Mouse (Mus musculus): Measurements from ENCODE around the gene Grin3a. TPM values are rescaled to one million over a fixed set of nuclear protein-coding genes. Genes with fewer than 3 reads are reported as not detected.
A peak's percentile ranks its signal among the peaks of the same experiment; 100 is the strongest.

Grin3a gene
- 0.21 and 0.60 TPM in 2 replicates for polyA plus RNA-seq (2016; fragmentation: Nextera tagmentation; extraction: Ambion mirVana)

DNA sequence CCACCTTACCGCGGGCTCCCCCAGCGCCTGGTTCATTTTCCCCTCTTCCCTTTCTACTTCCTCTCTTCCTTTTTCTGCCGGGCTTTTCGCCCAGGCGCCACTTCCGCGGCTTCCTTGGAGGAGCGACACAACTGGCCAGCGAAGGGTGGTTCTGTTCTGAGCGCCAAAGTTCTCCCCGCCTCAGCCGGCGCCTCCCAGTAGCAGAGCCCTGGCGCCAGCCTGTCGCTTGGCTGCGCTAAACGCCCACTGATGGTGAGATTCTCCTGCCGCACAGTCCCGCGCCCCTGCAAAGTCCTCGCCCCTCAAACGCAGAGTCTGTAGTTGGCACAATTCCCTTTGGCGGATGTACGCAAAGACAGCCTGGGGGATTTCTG is at the start of gene Grin3a:
TSS of gene Grin3a (minus strand) at position 133 of the 374 bp plus-strand sequence.
- no peaks in the 10 kb centered on the region for H3K9me3 ChIP-seq (replicated peaks)
- peak within 1 kb of the TSS; percentile 61 for H3K4me3 ChIP-seq
- DNase-seq (ENCODE audit: low spot score): peak; percentile 74
- no peak within 1 kb of the TSS for H3K27ac ChIP-seq
- peaks cover 19% of the 10 kb centered on the region for H3K4me1 ChIP-seq
- no peaks in the 10 kb centered on the region for H3K36me3 ChIP-seq
- peaks cover 59% of the 10 kb centered on the region for H3K27me3 ChIP-seq (ENCODE audit: low read depth, poor library complexity, severe bottlenecking)
- under 1% methylated on average over 25 of the region's 25 CpGs for WGBS

DNA sequence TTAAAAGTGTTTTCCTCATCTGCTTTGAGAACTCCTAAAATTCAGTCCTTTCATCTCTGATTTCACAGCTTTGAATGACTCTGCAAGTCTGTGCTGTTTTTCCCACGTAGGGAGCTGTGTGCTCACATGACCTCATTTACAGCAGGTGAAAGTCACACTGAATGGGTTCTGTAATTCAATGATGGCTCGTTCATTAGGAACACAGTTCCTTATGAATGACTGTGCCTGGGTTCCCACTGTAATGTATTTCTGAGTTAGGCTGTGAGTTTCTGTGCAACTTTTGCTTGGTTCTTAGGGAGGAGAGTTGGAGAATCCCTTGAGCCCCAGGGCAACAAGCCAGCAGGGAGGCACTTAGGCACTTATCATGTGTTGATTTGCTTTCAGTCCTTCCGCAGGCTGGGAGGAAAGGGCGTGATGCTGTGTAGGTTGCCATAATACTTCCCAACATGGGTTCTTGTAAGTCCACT is 46.3 kb upstream of the Grin3a start:
- no peaks in the 10 kb centered on the region for H3K4me1 ChIP-seq
- H3K36me3 ChIP-seq: no peaks in the 10 kb centered on the region
- H3K27ac ChIP-seq: no peak overlapping the region
- no peak overlapping the region for H3K4me3 ChIP-seq
- no peak for DNase-seq (ENCODE audit: low spot score)
- WGBS: 41% methylated on average over 4 of the region's 4 CpGs
- H3K27me3 ChIP-seq (ENCODE audit: low read depth, poor library complexity, severe bottlenecking): no peaks in the 10 kb centered on the region
- no peaks in the 10 kb centered on the region for H3K9me3 ChIP-seq (replicated peaks)

DNA sequence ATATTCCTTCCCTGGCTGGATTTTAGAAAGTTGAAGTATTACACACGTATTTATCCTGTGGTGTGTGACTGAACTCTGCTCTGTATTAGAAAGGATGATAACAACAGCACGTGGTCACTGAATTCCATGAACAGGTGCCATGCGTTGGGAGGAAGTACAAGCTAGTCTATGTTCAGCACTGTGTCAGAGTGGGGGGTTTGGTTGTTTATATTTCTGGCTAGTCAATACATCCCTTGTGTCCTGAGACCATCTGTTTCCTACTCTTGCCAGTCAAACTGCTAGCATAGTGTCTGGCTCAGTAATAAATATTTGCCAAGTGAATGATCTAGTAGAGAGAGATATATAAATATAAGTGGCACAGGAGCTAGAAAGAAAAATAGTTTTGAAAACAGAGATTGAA is 31.5 kb upstream of the Grin3a start:
- DNase-seq (ENCODE audit: low spot score): no peak
- Histone ChIP-seq H3K27me3 (ENCODE audit: low read depth, poor library complexity, severe bottlenecking) (no peaks in the 10 kb centered on the region), H3K36me3 (no peaks in the 10 kb centered on the region), H3K9me3 (replicated peaks) (no peaks in the 10 kb centered on the region), H3K4me1 (no peaks in the 10 kb centered on the region), H3K4me3 (no peak overlapping the region), H3K27ac (no peak overlapping the region)
- 86% methylated on average over 3 of the region's 3 CpGs for WGBS

DNA sequence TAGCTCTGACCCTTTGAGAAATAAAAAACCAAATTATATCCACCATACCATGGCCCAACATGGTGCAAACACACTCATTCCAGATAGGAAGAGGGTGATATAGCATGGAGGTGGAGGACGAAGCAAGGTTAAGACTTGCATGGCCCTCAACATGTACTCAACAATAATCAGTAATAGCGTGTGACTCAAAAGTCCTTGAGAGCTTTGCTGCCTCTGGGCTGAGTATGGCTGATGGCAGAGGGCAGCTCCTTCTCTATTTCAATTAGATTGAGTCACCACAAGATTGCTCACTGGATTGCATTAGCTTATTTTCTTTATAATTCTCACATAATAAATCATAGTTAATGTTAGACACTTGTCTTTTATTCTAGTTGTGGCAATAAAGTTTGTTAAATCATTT is 15.1 kb upstream of the Grin3a start:
- H3K36me3 ChIP-seq: no peaks in the 10 kb centered on the region
- H3K4me1 ChIP-seq: no peaks in the 10 kb centered on the region
- H3K27ac ChIP-seq: no peak overlapping the region
- no peak for DNase-seq (ENCODE audit: low spot score)
- 92% methylated on average over 2 of the region's 2 CpGs for WGBS
- no peak overlapping the region for H3K4me3 ChIP-seq
- H3K9me3 ChIP-seq (replicated peaks): no peaks in the 10 kb centered on the region
- H3K27me3 ChIP-seq (ENCODE audit: low read depth, poor library complexity, severe bottlenecking): no peaks in the 10 kb centered on the region

DNA sequence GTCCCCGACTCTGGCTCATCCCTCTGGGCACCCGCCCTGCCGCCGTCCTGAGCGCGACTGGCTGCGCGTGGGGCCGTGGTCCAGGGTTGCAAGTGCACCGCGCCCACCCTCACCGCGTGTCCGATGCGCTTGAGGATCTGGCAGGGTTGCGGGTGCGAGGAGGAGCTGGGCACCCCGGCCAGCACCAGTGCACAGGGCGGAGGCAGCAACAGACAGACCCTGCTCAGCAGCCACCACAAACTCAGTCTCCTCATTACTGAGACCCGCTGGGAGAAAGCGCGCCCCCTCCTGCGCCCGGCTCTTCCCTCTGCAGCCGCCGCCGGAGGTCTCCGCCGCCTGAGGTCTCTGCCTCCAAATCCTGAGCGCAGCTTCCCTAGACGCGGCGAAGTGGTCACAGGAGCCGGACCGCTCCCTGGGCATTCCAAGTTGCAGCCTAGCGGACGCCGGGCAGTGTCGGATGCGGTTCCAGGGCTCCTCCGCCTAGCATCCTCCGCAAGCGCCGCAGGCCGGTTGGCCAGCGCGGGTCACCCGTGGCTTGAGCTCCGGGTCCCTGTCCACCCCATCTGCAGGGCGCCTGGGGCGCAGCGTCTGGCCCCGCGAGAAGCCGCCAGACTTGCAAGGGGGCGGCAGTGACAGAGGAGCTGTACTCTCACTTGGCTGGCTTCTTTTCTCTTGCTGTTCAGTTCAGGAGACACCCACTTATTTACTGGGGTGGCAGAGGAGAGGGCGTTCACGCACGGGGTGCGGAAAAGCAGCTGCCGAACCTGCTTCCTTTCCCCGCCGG is 524 bp downstream of the Grin3a start:
- DNase-seq (ENCODE audit: low spot score): peak; percentile 61
- Histone ChIP-seq H3K9me3 (replicated peaks) (no peaks in the 10 kb centered on the region), H3K27ac (no peak overlapping the region), H3K27me3 (ENCODE audit: low read depth, poor library complexity, severe bottlenecking) (peaks cover 59% of the 10 kb centered on the region), H3K4me3 (peak overlapping the region; percentile 61), H3K36me3 (no peaks in the 10 kb centered on the region), H3K4me1 (peaks cover 19% of the 10 kb centered on the region)
- WGBS: 1% methylated on average over 63 of the region's 63 CpGs

DNA sequence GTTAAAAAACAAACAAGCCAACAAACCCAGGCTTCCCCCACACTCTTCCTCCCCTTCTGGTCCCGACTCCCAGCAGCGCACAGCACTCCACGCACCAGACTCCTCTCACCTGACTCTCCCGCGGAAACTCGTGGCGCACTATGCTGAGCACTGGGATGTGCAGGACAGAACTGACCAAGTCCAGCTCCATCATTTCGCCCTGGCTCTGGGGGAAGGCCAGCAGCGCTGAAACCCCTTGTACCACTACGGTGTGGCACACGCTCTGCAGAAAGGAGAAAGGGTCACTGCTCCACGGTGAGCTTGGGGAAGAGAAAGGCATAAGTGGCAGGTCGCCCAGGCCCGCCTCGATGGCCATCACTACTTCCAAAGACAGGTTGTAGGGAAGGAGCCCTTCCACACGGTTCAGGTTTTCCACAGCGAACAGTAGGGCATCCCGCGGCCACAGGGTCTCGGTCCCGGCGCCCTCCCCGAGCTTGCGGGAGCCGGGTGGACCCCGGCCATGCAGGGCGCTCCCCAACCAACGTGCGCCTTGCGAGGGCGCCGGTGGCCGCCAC is 1.2 kb downstream of the Grin3a start:
- Histone ChIP-seq H3K9me3 (replicated peaks) (no peaks in the 10 kb centered on the region), H3K4me1 (peaks cover 19% of the 10 kb centered on the region), H3K4me3 (peak overlapping the region; percentile 61), H3K27me3 (ENCODE audit: low read depth, poor library complexity, severe bottlenecking) (peaks cover 59% of the 10 kb centered on the region), H3K27ac (no peak overlapping the region), H3K36me3 (no peaks in the 10 kb centered on the region)
- 4% methylated on average over 33 of the region's 33 CpGs for WGBS
- peak; percentile 35 for DNase-seq (ENCODE audit: low spot score)

DNA sequence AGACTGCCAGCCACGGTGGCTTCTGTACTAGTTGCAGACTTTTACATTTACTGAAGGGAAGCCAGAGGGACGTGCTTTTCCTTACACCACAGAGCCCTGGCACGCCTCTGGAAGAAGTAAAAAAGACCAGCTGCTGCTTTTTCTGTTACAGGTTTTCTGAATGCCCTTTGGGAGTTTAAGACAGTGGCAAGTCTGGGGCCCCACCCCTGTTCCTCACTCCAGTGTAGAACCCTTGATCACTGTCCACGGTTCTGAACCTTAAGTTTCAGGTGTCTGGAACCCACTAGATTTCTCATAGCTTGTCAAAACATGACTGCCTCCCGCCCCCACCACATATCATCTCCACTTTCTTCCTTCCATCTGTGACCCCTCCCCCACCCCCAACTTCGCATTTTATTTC is 1.8 kb downstream of the Grin3a start:
- peaks cover 19% of the 10 kb centered on the region for H3K4me1 ChIP-seq
- no peak overlapping the region for H3K4me3 ChIP-seq
- no peak overlapping the region for H3K27ac ChIP-seq
- WGBS: 23% methylated on average over 6 of the region's 6 CpGs
- DNase-seq (ENCODE audit: low spot score): no peak
- H3K9me3 ChIP-seq (replicated peaks): no peaks in the 10 kb centered on the region
- peaks cover 59% of the 10 kb centered on the region for H3K27me3 ChIP-seq (ENCODE audit: low read depth, poor library complexity, severe bottlenecking)
- no peaks in the 10 kb centered on the region for H3K36me3 ChIP-seq

DNA sequence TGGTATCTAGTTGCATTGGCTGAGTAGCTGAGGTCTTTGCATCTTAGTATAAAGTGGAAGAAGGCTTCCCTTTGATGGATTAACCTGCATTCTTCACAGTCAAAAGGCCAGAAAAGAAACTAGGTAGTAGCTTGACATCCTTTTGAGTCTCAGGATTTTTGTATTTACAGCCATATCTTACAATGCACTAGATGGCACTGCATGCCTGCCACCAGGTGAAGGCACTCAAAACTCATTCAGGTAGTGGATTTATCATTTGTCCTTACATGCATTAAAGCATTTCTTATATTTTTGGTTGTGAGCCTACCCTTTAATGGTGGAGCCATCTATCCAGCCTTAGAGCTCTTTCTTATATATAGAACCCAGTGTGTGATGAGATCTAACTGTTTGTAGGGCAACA is 13.5 kb downstream of the Grin3a start:
- Histone ChIP-seq H3K4me1 (no peaks in the 10 kb centered on the region), H3K36me3 (no peaks in the 10 kb centered on the region), H3K4me3 (no peak overlapping the region), H3K27ac (no peak overlapping the region), H3K27me3 (ENCODE audit: low read depth, poor library complexity, severe bottlenecking) (no peaks in the 10 kb centered on the region), H3K9me3 (replicated peaks) (no peaks in the 10 kb centered on the region)
- DNase-seq (ENCODE audit: low spot score): no peak

DNA sequence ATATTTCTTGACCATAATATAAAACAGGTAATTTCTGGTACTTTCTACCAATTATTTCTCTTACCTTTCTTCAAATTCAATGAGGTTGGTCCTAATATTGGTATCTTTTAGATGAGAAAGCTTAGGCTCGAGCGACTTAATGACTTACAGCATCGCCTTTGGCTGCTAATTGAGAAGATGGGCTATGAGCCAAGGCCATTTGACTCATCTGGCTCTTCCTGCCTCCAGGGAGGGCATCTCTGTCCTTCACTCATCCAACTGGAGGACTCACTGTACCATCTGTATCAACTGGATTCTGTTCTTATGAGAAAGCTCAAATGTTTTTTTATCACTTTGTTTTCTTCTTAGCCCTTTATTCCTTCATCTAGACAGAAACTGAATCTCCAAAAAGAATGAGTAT is 31.7 kb downstream of the Grin3a start:
- H3K27ac ChIP-seq: no peak overlapping the region
- no peak for DNase-seq (ENCODE audit: low spot score)
- WGBS: 91% methylated on average over 3 of the region's 3 CpGs
- no peaks in the 10 kb centered on the region for H3K27me3 ChIP-seq (ENCODE audit: low read depth, poor library complexity, severe bottlenecking)
- H3K36me3 ChIP-seq: no peaks in the 10 kb centered on the region
- H3K9me3 ChIP-seq (replicated peaks): no peaks in the 10 kb centered on the region
- H3K4me3 ChIP-seq: no peak overlapping the region
- H3K4me1 ChIP-seq: no peaks in the 10 kb centered on the region

DNA sequence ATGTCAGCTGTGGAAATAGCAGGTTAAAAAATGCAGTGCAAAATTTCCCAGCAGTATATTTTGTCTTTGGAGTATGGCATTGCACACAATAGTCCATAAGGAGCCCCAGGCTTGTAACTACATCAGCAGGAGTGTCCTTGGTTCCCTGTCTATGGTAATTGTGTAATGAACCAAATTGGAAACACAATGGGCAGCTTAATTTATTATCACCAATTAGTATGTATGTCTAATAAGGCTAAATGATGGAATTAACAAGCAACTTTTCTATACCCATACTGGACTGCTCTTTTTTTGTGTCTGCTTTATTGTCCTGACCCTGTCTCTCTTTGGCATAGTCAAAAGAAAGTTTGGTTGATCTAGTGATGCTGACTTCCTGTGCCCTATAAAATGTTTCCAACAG is 38.8 kb downstream of the Grin3a start:
- Histone ChIP-seq H3K36me3 (no peaks in the 10 kb centered on the region), H3K27me3 (ENCODE audit: low read depth, poor library complexity, severe bottlenecking) (no peaks in the 10 kb centered on the region), H3K27ac (no peak overlapping the region), H3K4me3 (no peak overlapping the region), H3K4me1 (no peaks in the 10 kb centered on the region), H3K9me3 (replicated peaks) (no peaks in the 10 kb centered on the region)
- DNase-seq (ENCODE audit: low spot score): no peak

DNA sequence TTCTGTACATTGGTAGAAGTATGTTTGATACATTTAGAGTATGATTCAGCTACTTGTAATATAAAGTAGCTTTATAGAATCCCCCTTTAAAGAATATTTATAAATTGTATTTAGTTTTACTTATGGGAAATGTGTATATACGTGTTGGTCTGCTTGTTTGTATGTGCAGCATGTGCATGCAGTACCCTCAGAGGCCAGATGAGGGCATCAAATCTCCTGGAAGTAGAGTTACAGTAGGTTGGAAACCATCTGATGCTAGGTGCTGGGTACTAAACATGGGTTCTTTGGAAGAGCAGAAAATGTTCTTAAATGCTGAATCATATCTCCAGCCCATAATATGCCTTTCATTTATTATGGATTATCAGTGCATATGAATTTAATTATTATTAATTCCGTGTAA is 46.2 kb downstream of the Grin3a start:
- H3K4me1 ChIP-seq: no peaks in the 10 kb centered on the region
- no peak for DNase-seq (ENCODE audit: low spot score)
- no peaks in the 10 kb centered on the region for H3K27me3 ChIP-seq (ENCODE audit: low read depth, poor library complexity, severe bottlenecking)
- 92% methylated on average over 2 of the region's 2 CpGs for WGBS
- no peaks in the 10 kb centered on the region for H3K36me3 ChIP-seq
- no peak overlapping the region for H3K4me3 ChIP-seq
- H3K9me3 ChIP-seq (replicated peaks): no peaks in the 10 kb centered on the region
- no peak overlapping the region for H3K27ac ChIP-seq

DNA sequence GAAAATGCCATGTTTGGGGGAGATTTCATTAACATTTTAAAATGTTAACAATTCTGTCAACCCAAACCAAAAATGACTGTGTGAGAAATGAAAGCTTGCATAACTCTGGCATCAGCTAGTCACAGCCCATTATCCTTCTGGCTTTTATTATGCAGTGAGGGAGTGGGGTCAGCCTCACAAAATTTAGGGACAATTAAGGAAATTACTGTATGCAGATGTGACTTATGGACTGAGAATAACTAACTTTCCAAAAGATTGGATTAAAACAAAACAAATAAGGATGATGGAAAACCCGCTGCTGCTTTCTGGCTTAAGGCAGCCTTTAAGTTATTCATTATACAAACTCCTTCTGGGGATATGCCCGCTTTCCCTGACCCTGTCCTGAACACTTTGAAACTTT is 56.6 kb downstream of the Grin3a start:
- 84% methylated on average over 2 of the region's 2 CpGs for WGBS
- no peaks in the 10 kb centered on the region for H3K9me3 ChIP-seq (replicated peaks)
- H3K27me3 ChIP-seq (ENCODE audit: low read depth, poor library complexity, severe bottlenecking): no peaks in the 10 kb centered on the region
- H3K4me3 ChIP-seq: no peak overlapping the region
- H3K36me3 ChIP-seq: no peaks in the 10 kb centered on the region
- no peaks in the 10 kb centered on the region for H3K4me1 ChIP-seq
- DNase-seq (ENCODE audit: low spot score): no peak
- H3K27ac ChIP-seq: no peak overlapping the region

DNA sequence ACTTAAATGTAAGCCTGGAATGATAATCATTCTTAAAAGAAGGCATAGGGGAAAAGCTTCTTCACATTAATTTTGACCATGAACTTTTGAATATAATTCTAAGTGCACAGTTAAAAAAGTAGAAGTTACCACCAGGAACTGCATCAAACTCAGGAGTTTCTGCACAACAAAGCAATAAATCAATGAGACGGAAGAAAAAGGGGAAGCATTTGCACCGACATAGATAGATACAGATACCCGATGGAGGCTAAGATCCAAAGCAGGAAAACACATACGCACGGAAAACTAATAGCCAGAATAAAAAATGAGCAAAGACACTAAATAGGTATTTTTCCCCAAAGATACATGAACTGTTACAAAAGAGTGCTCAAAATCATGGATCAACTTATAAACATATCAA is 102.7 kb downstream of the Grin3a start:
- no peak overlapping the region for H3K4me3 ChIP-seq
- no peaks in the 10 kb centered on the region for H3K27me3 ChIP-seq (ENCODE audit: low read depth, poor library complexity, severe bottlenecking)
- H3K36me3 ChIP-seq: no peaks in the 10 kb centered on the region
- DNase-seq (ENCODE audit: low spot score): no peak
- H3K9me3 ChIP-seq (replicated peaks): no peaks in the 10 kb centered on the region
- no peak overlapping the region for H3K27ac ChIP-seq
- 90% methylated on average over 5 of the region's 5 CpGs for WGBS
- H3K4me1 ChIP-seq: no peaks in the 10 kb centered on the region

DNA sequence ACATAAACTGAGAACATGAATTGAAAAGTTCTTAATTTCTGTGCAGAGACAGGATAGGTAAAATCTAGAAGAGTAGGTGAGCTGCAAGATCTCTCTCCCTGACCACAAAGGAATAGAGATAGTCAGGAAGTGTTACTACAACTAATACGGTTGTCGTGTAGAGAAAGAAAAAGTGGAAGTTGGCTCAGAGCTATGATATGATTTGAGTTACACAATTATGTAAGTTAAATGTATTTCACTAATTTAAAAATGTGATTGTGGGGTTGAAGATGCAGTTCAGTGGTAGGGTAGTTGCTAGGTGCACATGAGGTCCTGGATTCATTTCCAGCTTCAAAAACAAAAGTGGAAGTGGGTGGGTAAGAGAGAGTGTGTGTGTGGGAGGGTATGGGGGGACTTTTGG is 103.6 kb downstream of the Grin3a start:
- no peak for DNase-seq (ENCODE audit: low spot score)
- Histone ChIP-seq H3K4me1 (no peaks in the 10 kb centered on the region), H3K9me3 (replicated peaks) (no peaks in the 10 kb centered on the region), H3K4me3 (no peak overlapping the region), H3K27ac (no peak overlapping the region), H3K27me3 (ENCODE audit: low read depth, poor library complexity, severe bottlenecking) (no peaks in the 10 kb centered on the region), H3K36me3 (no peaks in the 10 kb centered on the region)
- 96% methylated on average over 2 of the region's 2 CpGs for WGBS

Data from limb, embryonic 10.5 days (tissue).